ENCODE assay signal across 16 mouse cellular contexts in the genomic region with DNA sequence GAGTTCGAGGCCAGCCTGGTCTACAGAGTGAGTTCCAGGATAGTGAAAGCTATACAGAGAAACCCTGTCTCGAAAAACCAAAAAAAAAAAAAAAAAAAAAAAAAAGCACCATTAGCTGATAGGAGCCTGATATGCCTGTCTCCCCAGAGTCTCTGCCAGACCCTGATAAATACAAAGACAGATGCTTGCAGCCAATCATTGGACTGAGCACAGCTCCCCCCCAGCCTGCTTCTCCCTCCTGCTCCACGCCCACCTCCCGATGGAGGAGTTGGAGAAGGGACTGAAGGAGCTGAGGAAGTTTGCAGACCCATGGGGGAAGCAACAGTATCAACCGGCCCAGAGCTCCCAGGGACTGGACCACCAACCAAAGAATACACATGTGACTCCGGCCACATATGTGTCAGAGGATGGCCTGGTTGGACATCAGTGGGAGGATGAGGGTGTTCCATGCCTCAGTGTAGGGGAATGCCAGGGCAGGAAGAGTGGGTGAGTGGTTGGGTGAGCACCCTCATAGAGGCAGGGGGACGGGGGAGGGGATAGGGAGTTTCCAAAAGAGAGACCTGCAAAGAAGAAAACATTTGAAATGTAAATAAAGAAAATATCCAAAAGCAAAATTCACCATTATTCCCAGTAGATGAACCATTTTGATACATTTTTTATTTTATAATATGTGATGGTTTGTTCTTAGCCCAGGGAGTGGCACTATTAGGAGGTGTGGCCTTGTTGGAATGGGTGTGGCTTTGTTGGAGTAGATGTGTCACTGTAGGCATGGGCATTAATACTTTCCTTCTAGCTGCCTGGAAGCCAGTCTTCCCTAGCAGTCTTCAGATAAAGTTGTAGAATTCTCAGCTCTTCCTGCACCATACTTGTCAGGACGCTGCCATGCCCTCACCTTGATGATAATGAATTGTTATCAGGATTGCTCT.
A peak's percentile ranks its signal among the peaks of the same experiment; 100 is the strongest.
DNase-seq lines count a peak whose midpoint lies in the region; ATAC-seq and TF ChIP-seq lines count a peak whose summit lies in the region.
"Had no signal": no experiment of that assay in that cellular context is flagged by ENCODE, and none has a peak within 500 bp of the region (broad histone marks: within the 10 kb centered on the region; RNA-seq: fewer than 3 reads in every experiment).

No protein-coding gene starts in this region.

- no peaks in the 10 kb centered on the region for H3K9me3 ChIP-seq in liver, postnatal 0 days (ENCODE audit: low read length)
- no peaks in the 10 kb centered on the region for H3K9me3 ChIP-seq in liver, embryonic 12.5 days (replicated peaks)
- no peaks in the 10 kb centered on the region for H3K9me3 ChIP-seq in liver, embryonic 16.5 days (replicated peaks; ENCODE audit: control insufficient read depth, low read length)
- H3K9me3 ChIP-seq: forebrain, embryonic 15.5 days; heart, embryonic 10.5 days; hindbrain, embryonic 13.5 days had no signal

- ATAC-seq in liver, postnatal 0 days: no peak
- ATAC-seq in liver, embryonic 12.5 days: peak; percentile 96
- peak; percentile 89 for ATAC-seq in liver, embryonic 16.5 days (ENCODE audit: low read depth)
- no peak for ATAC-seq in activated CD4-positive, CD25-positive, alpha-beta regulatory T cell, adult 4 months
- ATAC-seq: forebrain, embryonic 15.5 days had no signal

- no peak overlapping the region for H3K27ac ChIP-seq in liver, postnatal 0 days (ENCODE audit: low read depth)
- no peak overlapping the region for H3K27ac ChIP-seq in liver, embryonic 12.5 days
- no peak overlapping the region for H3K27ac ChIP-seq in liver, embryonic 16.5 days (ENCODE audit: low read length)
- H3K27ac ChIP-seq: forebrain, embryonic 15.5 days; heart, embryonic 10.5 days; hindbrain, embryonic 13.5 days had no signal

- peak; percentile 55 for DNase-seq in liver
- DNase-seq in liver, postnatal 0 days: no peak
- DNase-seq in natural killer cell, adult 2 months (ENCODE audit: low spot score in 2 of 2): no peak
- no peak for DNase-seq in left cerebral cortex, postnatal 4 days
- DNase-seq: adrenal gland, postnatal 14 days; cerebellum, adult 2 months; cerebellum, postnatal 10 days; gastrocnemius, postnatal 36 days; heart, adult 18-20 months; heart, postnatal 10 days had no signal

- TF ChIP-seq EP300 in liver, postnatal 0 days (IDR thresholded peaks at IDR 0.05; ENCODE audit: low read depth): no peak

- no peaks in the 10 kb centered on the region for H3K27me3 ChIP-seq in liver, postnatal 0 days (ENCODE audit: insufficient read depth, low read length)
- no peaks in the 10 kb centered on the region for H3K27me3 ChIP-seq in liver, embryonic 12.5 days (replicated peaks)
- H3K27me3 ChIP-seq in liver, embryonic 16.5 days (ENCODE audit: control insufficient read depth, insufficient read depth, low read depth, low read length): no peaks in the 10 kb centered on the region
- H3K27me3 ChIP-seq: forebrain, embryonic 15.5 days; hindbrain, embryonic 13.5 days had no signal

- H3K36me3 ChIP-seq in liver, postnatal 0 days (replicated peaks; ENCODE audit: insufficient read depth, low read length): no peaks in the 10 kb centered on the region
- H3K36me3 ChIP-seq in liver, embryonic 12.5 days: no peaks in the 10 kb centered on the region
- no peaks in the 10 kb centered on the region for H3K36me3 ChIP-seq in liver, embryonic 16.5 days (ENCODE audit: control insufficient read depth, insufficient read depth)
- H3K36me3 ChIP-seq: forebrain, embryonic 15.5 days; heart, embryonic 10.5 days; hindbrain, embryonic 13.5 days had no signal

- WGBS in liver, postnatal 0 days (ENCODE audit: insufficient replicate concordance): 55% methylated on average over 8 of the region's 8 CpGs
- 51% methylated on average over 8 of the region's 8 CpGs for WGBS in liver, embryonic 12.5 days (ENCODE audit: insufficient replicate concordance)
- WGBS in liver, embryonic 16.5 days (ENCODE audit: insufficient replicate concordance): 48% methylated on average over 8 of the region's 8 CpGs

- intact Hi-C loops in left cerebral cortex, postnatal 4 days (cut with DNase I): no loop called here

- H3K4me1 ChIP-seq in liver, postnatal 0 days (ENCODE audit: insufficient read depth): no peaks in the 10 kb centered on the region
- H3K4me1 ChIP-seq in liver, embryonic 12.5 days: peaks cover 19% of the 10 kb centered on the region
- peaks cover 3% of the 10 kb centered on the region; the same call in 1 of the 2 replicates for H3K4me1 ChIP-seq in liver, embryonic 16.5 days (ENCODE audit: control insufficient read depth, low read depth, low read length)
- H3K4me1 ChIP-seq: hindbrain, embryonic 13.5 days had no signal

- TF ChIP-seq CTCF in liver, postnatal 0 days (IDR thresholded peaks at IDR 0.05; ENCODE audit: low read depth): no peak

- no peak overlapping the region for H3K4me3 ChIP-seq in liver, postnatal 0 days (ENCODE audit: low read depth, low read length)
- no peak overlapping the region for H3K4me3 ChIP-seq in liver, embryonic 12.5 days
- no peak overlapping the region for H3K4me3 ChIP-seq in liver, embryonic 16.5 days (ENCODE audit: low read depth, low read length)
- H3K4me3 ChIP-seq: forebrain, embryonic 15.5 days; heart, embryonic 10.5 days; hindbrain, embryonic 13.5 days had no signal

- H3K9ac ChIP-seq in liver, postnatal 0 days (replicated peaks): no peak overlapping the region
- no peak overlapping the region for H3K9ac ChIP-seq in liver, embryonic 12.5 days
- no peak overlapping the region for H3K9ac ChIP-seq in liver, embryonic 16.5 days (ENCODE audit: low read depth, low read length)
- H3K9ac ChIP-seq: forebrain, embryonic 15.5 days; hindbrain, embryonic 13.5 days had no signal

- H3K4me2 ChIP-seq in liver, postnatal 0 days (ENCODE audit: low read depth, low read length): no peak overlapping the region
- H3K4me2 ChIP-seq in liver, embryonic 12.5 days: peak overlapping the region; percentile 53
- no peak overlapping the region for H3K4me2 ChIP-seq in liver, embryonic 16.5 days (ENCODE audit: low read depth, low read length)
- H3K4me2 ChIP-seq: forebrain, embryonic 15.5 days; hindbrain, embryonic 13.5 days had no signal

Comparison
In these comparisons a context has a peak if more than half of its experiments do, and no peak if none do; other contexts are left out.
1. ATAC-seq: peak in liver, embryonic 12.5 days (single experiment) and liver, embryonic 16.5 days (single experiment); none in liver, postnatal 0 days (single experiment) and activated CD4-positive, CD25-positive, alpha-beta regulatory T cell, adult 4 months (single experiment).